Mouse (Mus musculus) liver, embryonic 13.5 days (tissue): ENCODE results near the gene Hsh2d. TPM values are rescaled to one million over a fixed set of nuclear protein-coding genes. Genes with fewer than 3 reads are reported as not detected.

Experiments used
- ATAC-seq: fragments of 200-750 bp; cut with Nextera tagmentation; 2 replicates; pipeline ENCODE4 v1.8.0; 2017; ENCODE audit warnings: low read depth, mild to moderate bottlenecking, moderate number of reproducible peaks, moderate library complexity
- DNase-seq: peaks from one replicate; pipeline ENCODE4 v3.0.0; 2022
- H3K27ac ChIP-seq: fragments of 300-500 bp; sonication (generic); 2 replicates; pipeline ENCODE4 v1.5.1; 2015; ENCODE audit warnings: moderate library complexity, mild to moderate bottlenecking, inconsistent platforms
- H3K27me3 ChIP-seq: fragments of 300-500 bp; sonication (generic); 2 replicates; pipeline ENCODE4 v1.6.1; 2015; ENCODE audit warnings: mild to moderate bottlenecking, inconsistent platforms
- H3K36me3 ChIP-seq: fragments of 300-500 bp; sonication (generic); 2 replicates; pipeline ENCODE4 v1.6.1; 2015; ENCODE audit warnings: mild to moderate bottlenecking, inconsistent platforms
- H3K4me1 ChIP-seq: fragments of 300-500 bp; sonication (generic); replicated peaks from 2 replicates; pipeline ENCODE4 v1.6.1; 2015; ENCODE audit warnings: inconsistent platforms
- H3K4me2 ChIP-seq: fragments of 300-500 bp; sonication (generic); 2 replicates; pipeline ENCODE4 v1.6.1; 2015; ENCODE audit warnings: inconsistent platforms, mild to moderate bottlenecking, moderate library complexity
- H3K4me3 ChIP-seq: fragments of 300-500 bp; sonication (generic); replicated peaks from 2 replicates; pipeline ENCODE4 v1.5.1; 2015; ENCODE audit warnings: mild to moderate bottlenecking, inconsistent platforms
- H3K9ac ChIP-seq: fragments of 300-500 bp; sonication (generic); 2 replicates; pipeline ENCODE4 v1.6.1; 2015; ENCODE audit warnings: mild to moderate bottlenecking, inconsistent platforms
- H3K9me3 ChIP-seq: fragments of 300-500 bp; sonication (generic); replicated peaks from 2 replicates; pipeline ENCODE4 v1.6.1; 2016; ENCODE audit warnings: inconsistent platforms
- WGBS: fragments of 180-500 bp; shearing (Covaris S2); methylation state at CpG from one replicate; pipeline ENCODE4 v1.1.7; 2015; ENCODE audit not compliant: insufficient replicate concordance; 5-methylcytosine and 5-hydroxymethylcytosine counted together
- polyA plus RNA-seq: library from polyadenylated mRNA; unstranded; fragments of >200 nt; fragmentation: Nextera tagmentation; extraction: Ambion mirVana; gene quantifications from 2 replicates; pipeline ENCODE4 v1.2.1, GENCODE M21; 2015

The Hsh2d gene
- polyA plus RNA-seq, 1 experiment from 2014 or later = 0.29 TPM

DNA sequence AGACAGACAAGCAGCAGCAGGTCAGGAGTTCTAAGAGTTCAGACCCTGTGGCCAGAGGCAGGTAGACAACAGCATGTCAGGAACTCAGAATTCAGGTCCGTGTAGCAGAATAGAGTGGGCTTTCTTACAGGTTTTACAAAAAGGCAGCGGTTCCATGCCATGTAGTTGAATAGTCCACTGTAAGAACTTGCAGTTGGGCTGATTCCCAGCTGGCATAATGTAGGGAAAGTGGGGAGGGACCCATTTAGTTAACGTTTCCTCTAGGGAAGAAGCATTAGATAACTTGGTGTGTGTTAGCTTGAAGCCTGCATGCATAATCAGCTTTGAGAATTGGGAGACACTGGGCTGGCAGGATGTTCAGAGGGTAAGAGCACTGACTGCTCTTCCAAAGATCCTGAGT lies 30.7 kb upstream of the Hsh2d start:
- no peaks in the 10 kb centered on the region for H3K9me3 ChIP-seq
- H3K27ac ChIP-seq = no peak overlapping the region
- H3K27me3 ChIP-seq = no peaks in the 10 kb centered on the region
- DNase-seq (no peak), ATAC-seq (no peak)
- peaks cover 15% of the 10 kb centered on the region for H3K36me3 ChIP-seq
- 0 out of 2 replicates have a peak overlapping the region, but pooled peaks have one; percentile 67 for H3K4me3 ChIP-seq
- WGBS = 70% methylated on average over 3 of the region's 3 CpGs
- peak overlapping the region; percentile 95 for H3K4me2 ChIP-seq
- peaks cover 59% of the 10 kb centered on the region for H3K4me1 ChIP-seq
- H3K9ac ChIP-seq = no peak overlapping the region

DNA sequence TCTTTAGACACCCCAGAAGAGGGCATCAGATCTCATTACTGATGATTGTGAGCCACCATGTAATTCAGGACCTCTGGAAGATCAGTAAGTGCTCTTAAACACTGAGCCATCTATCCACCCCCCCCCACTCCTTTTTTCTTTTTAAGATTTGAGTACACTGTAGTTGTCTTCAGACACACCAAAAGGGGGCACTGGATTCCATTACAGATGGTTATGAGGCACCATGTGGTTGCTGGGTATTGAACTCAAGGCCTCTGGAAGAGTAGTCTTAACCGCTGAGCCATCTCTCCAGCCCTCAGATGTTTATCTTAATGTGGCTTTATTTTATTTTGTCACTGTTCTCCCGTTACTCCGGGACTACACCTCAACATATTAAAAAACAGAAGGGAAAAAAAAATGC lies 29.4 kb upstream of the Hsh2d start:
- H3K4me3 ChIP-seq = peak overlapping the region; percentile 67
- H3K36me3 ChIP-seq = peaks cover 27% of the 10 kb centered on the region
- H3K9ac ChIP-seq = peak overlapping the region; percentile 79
- no peak for ATAC-seq
- H3K27me3 ChIP-seq = no peaks in the 10 kb centered on the region
- H3K27ac ChIP-seq = peak overlapping the region; percentile 91
- peak overlapping the region; percentile 95 for H3K4me2 ChIP-seq
- H3K9me3 ChIP-seq = no peaks in the 10 kb centered on the region
- DNase-seq = no peak
- H3K4me1 ChIP-seq = peaks cover 59% of the 10 kb centered on the region
- 34% methylated on average over 3 of the region's 3 CpGs for WGBS

DNA sequence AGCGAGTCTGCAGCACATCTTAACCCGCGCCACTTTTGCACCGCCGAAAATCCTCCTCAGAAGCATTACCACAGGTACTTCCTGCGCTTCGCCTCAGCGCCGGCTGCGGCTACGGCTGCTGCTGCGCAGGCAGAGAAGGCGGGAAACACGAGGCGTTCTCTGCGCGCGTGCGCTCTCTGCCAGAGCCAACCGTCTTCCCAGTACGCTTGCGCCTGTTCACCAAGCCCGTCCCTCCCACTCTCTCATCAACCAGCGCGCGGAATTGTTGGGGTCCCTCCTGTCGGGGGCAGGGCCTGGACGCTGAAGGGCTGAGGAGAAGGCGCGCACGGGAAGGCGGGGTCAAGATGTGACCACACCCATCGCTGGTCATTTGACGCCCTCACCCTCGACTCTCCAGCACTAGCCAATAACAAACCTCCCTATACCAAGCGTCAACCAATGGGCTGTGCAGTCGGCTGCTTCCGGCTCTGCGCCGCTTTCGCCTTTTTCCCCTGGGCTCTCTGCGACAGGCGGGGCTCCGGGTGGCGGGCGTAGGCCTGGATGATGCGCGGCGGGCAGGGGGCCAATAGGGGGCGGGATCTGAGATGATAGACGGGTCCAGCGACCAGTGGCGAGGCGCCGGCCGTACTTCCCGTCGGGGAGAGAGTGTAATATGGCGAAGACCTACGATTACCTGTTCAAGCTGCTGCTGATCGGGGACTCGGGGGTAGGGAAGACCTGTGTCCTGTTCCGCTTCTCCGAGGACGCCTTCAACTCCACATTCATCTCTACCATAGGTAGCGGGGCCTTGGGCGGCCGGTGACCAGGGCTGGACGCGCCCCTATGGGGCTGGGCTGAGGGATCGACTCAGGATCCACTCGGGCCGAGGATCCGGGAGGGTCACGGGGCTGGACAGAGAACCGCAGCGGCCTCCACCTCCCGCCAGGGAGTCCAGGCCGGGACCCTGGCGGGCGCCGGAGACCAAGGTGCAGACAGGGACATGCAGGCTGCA lies 28.4 kb upstream of the Hsh2d start, which contains the start of gene Rab8a:
TSS of gene Rab8a (plus strand) at position 494 of the 991 bp plus-strand sequence.
- under 1% methylated on average over 82 of the region's 82 CpGs for WGBS
- Histone ChIP-seq H3K9me3 (no peaks in the 10 kb centered on the region), H3K27ac (peak within 1 kb of the TSS; percentile 91), H3K4me1 (peaks cover 59% of the 10 kb centered on the region), H3K4me3 (peak within 1 kb of the TSS; percentile 85), H3K9ac (peak within 1 kb of the TSS; percentile 92), H3K4me2 (peak within 1 kb of the TSS; percentile 95), H3K27me3 (no peaks in the 10 kb centered on the region), H3K36me3 (peaks cover 37% of the 10 kb centered on the region)
- peak; percentile 99 for DNase-seq
- ATAC-seq = peak; percentile 96

DNA sequence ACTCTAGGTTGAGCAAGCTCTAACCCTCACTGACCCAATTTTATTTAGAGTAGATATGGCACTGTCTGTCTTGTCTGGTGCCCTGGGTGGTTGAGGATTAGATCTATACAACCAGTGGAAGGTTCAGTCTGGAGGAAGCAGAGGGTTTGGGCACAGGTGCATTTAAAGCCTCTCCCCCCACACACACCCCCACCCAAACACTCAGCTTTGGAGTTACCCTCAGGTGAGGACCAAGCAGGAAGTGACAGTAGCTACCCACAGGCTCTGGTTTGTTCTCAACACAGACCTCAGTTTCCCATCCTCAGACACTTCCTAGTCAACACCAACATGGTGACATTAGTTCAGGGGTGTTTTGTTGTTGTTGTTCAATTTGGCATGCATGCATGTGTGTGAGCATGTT lies 26.6 kb upstream of the Hsh2d start:
- Histone ChIP-seq H3K27ac (no peak overlapping the region), H3K4me3 (peak overlapping the region; percentile 85), H3K4me2 (peak overlapping the region; percentile 76), H3K36me3 (peaks cover 41% of the 10 kb centered on the region), H3K4me1 (peaks cover 46% of the 10 kb centered on the region), H3K27me3 (no peaks in the 10 kb centered on the region), H3K9ac (peak overlapping the region; percentile 92), H3K9me3 (no peaks in the 10 kb centered on the region)
- ATAC-seq (no peak), DNase-seq (no peak)

DNA sequence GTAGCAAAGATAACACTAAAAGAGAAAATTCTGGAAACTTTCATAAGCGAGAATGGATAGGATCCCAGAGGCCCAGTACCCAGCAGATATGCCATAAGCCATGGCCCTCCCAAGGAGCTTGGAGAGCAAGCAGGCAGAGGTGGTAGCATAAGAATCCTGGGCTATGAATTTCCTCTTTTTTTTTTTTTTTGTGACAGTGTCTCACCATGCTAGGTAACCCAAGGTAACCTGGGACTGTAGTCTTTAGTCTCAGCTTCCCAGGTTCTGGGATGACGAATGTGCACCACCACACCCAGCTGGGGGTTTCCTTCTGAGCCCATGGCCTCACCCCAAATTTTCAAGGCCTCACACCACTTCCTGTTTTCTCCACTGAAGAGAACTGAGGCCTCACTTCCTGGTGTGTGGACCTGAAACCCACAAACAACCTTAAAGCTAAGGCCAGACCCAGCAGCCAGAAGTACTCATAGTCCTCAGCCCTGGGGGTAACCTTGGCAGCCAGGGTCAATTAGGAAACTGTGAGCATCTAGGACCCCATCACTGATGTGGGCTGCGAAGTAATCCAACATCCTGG lies 20.3 kb upstream of the Hsh2d start:
- 67% methylated on average over 3 of the region's 3 CpGs for WGBS
- ATAC-seq (peak; percentile 8; the same call in 1 of the 2 replicates), DNase-seq (no peak)
- Histone ChIP-seq H3K4me2 (no peak overlapping the region), H3K9ac (no peak overlapping the region), H3K27ac (peak overlapping the region; percentile 19; the same call in 1 of the 2 replicates), H3K27me3 (no peaks in the 10 kb centered on the region), H3K4me3 (no peak overlapping the region), H3K36me3 (peaks cover 91% of the 10 kb centered on the region), H3K4me1 (peaks cover 20% of the 10 kb centered on the region), H3K9me3 (no peaks in the 10 kb centered on the region)

DNA sequence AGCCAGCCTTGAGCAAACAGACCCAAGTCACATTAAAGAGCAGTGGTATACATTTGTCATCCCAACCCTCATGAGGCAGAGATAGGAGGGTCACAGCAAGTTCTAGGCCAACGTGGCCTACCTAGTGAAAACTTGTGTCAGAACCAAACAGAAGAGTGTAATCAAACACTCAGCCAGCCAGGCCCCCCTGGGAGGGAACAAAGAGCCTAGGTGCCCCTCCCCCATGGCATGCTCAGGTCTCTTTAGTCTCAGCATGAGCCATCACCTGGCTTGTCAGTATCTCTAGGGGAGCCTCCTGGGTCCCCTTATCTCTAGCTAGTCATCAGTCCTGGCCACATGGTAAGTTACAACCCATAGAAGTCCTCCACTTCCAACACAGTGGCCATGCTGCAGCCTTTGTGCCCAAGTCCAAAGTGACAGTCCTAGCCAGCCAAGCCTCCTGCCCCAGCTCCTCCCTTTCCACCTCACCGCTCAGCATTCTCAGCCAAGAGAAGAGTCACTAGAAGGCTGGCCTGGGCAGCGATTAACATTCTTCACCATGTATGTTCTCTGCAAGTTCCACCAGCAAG lies 19.7 kb upstream of the Hsh2d start:
- 60% methylated on average over 3 of the region's 3 CpGs for WGBS
- Histone ChIP-seq H3K27me3 (no peaks in the 10 kb centered on the region), H3K4me2 (no peak overlapping the region), H3K4me1 (peaks cover 20% of the 10 kb centered on the region), H3K9me3 (no peaks in the 10 kb centered on the region), H3K4me3 (no peak overlapping the region), H3K9ac (no peak overlapping the region), H3K27ac (peak overlapping the region; percentile 19), H3K36me3 (peaks cover 91% of the 10 kb centered on the region)
- ATAC-seq (peak; percentile 49), DNase-seq (no peak)

DNA sequence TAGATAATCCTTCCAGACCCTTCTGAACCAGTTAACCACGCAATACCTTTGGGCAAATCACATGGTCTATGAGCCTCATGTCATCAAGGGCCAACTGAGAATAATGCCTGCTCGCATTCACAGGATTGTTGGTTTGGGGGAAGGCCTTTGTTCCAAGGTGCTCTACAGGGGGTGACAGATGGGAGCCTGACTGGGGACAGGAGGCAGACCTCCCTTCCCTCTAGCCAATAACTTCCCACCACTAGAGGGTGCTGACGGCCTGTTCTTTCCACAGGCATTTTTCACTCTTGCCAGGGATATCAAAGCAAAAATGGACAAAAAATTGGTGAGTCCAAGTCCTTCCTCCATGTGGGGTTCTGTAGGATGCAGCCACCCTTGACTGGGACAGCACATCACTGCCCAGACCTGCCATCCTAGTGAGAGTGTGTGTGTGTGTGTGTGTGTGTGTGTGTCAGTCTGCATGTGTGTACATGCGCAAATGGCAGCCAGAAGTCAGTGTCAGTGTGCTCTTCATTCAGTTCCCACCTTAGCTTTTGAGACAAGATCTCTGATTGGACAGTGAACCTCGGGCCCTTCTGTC lies 12.0 kb upstream of the Hsh2d start:
- Histone ChIP-seq H3K27ac (no peak overlapping the region), H3K9me3 (no peaks in the 10 kb centered on the region), H3K27me3 (no peaks in the 10 kb centered on the region), H3K4me2 (no peak overlapping the region), H3K9ac (no peak overlapping the region), H3K4me3 (no peak overlapping the region), H3K4me1 (no peaks in the 10 kb centered on the region), H3K36me3 (peaks cover 92% of the 10 kb centered on the region)
- DNase-seq (peak; percentile 21), ATAC-seq (0 out of 2 replicates have a peak, but pooled peaks have one; percentile 30)
- WGBS = 67% methylated on average over 5 of the region's 5 CpGs

DNA sequence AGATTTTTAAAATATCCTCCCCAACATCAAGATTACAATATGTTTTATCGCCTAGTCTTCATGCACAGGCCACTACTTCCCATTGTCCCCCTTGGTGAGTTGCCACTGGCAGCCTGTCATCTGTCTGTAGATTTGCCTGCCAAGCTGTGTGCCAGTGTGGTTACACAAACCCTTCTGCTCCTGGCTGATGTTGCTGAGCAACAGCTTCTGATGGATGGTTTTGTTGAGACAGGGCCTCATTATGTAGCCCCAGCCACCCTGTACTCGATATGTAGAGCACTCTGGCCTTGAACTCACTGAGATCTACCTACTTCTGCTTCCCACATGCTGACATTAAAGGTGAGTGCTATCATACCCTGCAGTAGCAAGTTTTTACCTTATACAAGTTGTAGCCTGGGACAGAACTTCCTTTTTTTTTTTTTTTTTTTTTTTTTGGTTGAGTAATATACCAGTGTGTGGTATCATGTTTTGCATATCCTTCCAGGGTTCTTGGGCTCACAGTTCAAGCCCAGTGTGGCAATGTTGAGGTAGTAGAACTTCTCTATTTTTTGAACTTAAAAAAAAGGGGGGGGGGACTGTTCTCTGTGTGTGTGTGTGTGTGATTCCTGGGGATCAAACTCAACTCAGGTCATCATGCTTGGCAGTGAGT lies 5.8 kb upstream of the Hsh2d start:
- Histone ChIP-seq H3K4me1 (no peaks in the 10 kb centered on the region), H3K27ac (no peak overlapping the region), H3K4me3 (no peak overlapping the region), H3K27me3 (no peaks in the 10 kb centered on the region), H3K4me2 (no peak overlapping the region), H3K36me3 (peaks cover 33% of the 10 kb centered on the region), H3K9me3 (no peaks in the 10 kb centered on the region), H3K9ac (no peak overlapping the region)
- 46% methylated on average over 2 of the region's 2 CpGs for WGBS
- no peak for ATAC-seq
- DNase-seq = no peak

DNA sequence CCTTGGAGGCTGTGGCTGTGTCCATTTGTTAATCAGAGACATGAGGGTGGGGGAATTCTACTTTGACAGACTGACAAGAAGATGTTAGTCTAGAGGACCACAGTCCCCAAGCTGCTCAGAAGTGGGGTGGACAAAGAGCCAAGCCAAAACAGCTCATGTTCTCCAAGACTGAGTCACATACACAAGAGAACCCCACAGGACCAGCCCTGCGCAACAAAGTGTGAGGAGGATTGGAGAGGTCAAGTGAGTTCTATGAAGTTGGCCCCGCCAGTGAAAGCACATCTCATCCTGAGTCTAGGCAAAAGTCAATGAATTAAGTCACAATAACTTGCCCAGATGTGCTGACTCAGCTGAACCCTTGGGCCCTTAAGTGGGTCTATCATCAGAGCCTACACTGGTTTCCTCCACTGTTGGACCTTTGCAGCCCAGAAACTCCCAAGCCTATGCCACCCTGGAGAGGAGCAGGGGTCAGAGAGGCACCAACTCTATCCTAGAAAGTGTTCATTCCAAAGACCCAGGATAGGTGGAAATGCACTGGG lies 1.6 kb upstream of the Hsh2d start:
- Histone ChIP-seq H3K27me3 (no peaks in the 10 kb centered on the region), H3K9ac (no peak overlapping the region), H3K4me1 (no peaks in the 10 kb centered on the region; the same call in 1 of the 2 replicates), H3K4me3 (no peak overlapping the region), H3K9me3 (no peaks in the 10 kb centered on the region), H3K36me3 (no peaks in the 10 kb centered on the region), H3K27ac (no peak overlapping the region), H3K4me2 (no peak overlapping the region)
- ATAC-seq (no peak), DNase-seq (no peak)
- WGBS = 72% methylated on average over 2 of the region's 2 CpGs

DNA sequence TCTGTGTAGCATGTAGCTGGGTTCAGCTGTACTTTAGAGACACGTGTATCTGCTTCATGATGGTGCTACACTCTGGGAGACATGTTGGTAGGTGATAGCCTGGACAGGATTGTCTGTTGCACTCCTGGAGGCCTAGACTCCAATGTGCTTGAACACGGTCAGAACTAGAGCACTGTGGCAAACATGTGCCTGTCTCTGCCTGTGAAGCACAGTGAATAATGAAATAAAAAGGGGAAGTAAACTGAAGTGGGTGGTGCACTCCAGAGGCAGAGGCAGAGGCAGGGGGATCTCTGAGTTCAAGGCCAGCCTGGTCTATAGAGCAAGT lies 739 bp downstream of the Hsh2d start:
- no peak overlapping the region for H3K4me3 ChIP-seq
- no peaks in the 10 kb centered on the region for H3K9me3 ChIP-seq
- H3K9ac ChIP-seq = no peak overlapping the region
- no peak overlapping the region for H3K27ac ChIP-seq
- ATAC-seq (no peak), DNase-seq (no peak)
- H3K4me1 ChIP-seq = no peaks in the 10 kb centered on the region; the same call in 1 of the 2 replicates
- no peak overlapping the region for H3K4me2 ChIP-seq
- no peaks in the 10 kb centered on the region for H3K36me3 ChIP-seq
- 58% methylated on average over 2 of the region's 2 CpGs for WGBS
- no peaks in the 10 kb centered on the region for H3K27me3 ChIP-seq

DNA sequence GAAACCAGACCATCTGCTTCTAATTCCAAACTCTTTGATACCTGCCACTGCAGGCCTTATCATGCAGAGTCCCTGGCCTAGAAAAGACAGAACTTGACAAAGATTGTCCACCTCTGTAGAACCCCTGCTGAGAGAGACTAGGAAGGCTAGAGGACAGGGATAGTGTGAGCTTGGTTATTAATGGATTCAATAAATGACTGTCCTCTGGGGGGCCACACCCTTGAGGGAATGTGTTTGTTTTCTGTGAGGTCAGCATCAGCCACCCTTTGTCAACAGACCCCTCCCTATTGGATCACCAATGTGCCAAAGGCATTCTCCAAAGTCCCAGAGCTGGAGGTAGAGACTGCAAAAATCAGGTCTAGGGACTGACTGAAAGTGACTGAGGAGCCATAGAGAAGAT lies 2.6 kb downstream of the Hsh2d start:
- Histone ChIP-seq H3K4me2 (no peak overlapping the region), H3K4me1 (no peaks in the 10 kb centered on the region; the same call in 1 of the 2 replicates), H3K9ac (no peak overlapping the region), H3K27ac (no peak overlapping the region), H3K4me3 (no peak overlapping the region), H3K27me3 (no peaks in the 10 kb centered on the region), H3K36me3 (no peaks in the 10 kb centered on the region), H3K9me3 (no peaks in the 10 kb centered on the region)
- no peak for ATAC-seq
- no peak for DNase-seq
